Mouse (Mus musculus): ENCODE results near the gene Gm29644. TPM values are rescaled to one million over a fixed set of nuclear protein-coding genes. Genes with fewer than 3 reads are reported as not detected.

Gene Gm29644
- polyA plus RNA-seq (2015; fragmentation: Nextera tagmentation; extraction: Ambion mirVana), result not detected in 2 replicates

GRCm38 (mm10) chrY:70303187-70303586 is at the start of gene Gm29644, which contains the start of gene Gm29423:
TSS of gene Gm29644 (minus strand) at chrY:70303343.
TSS of gene Gm29423 (minus strand) at chrY:70303287.

GRCm38 (mm10) chrY:70273542-70273941 is 29.6 kb downstream of the Gm29644 start, which contains the start of gene Gm21118:
TSS of gene Gm21118 (minus strand) at chrY:70273642.

Other genes starting within 250 kb of the Gm29644 start
- gene Gm21118, start 29.7 kb downstream of the Gm29644 start, polyA plus RNA-seq (2015; fragmentation: Nextera tagmentation; extraction: Ambion mirVana), result not detected in 2 replicates
- gene Gm29423, start 56 bp downstream of the Gm29644 start, polyA plus RNA-seq (2015; fragmentation: Nextera tagmentation; extraction: Ambion mirVana), result not detected in 2 replicates
- gene Gm20888, start 138.5 kb upstream of the Gm29644 start, polyA plus RNA-seq (2015; fragmentation: Nextera tagmentation; extraction: Ambion mirVana), result not detected in 2 replicates

Measured in skeletal muscle tissue, postnatal 0 days (tissue).